Mouse (Mus musculus) kidney, adult 2 months (tissue): ENCODE measurements around the gene Rab3a. TPM values are rescaled to one million over a fixed set of nuclear protein-coding genes. Genes with fewer than 3 reads are reported as not detected.
A peak's percentile ranks its signal among the peaks of the same experiment; 100 is the strongest.

ENCODE experiments used
- DNase-seq: peaks from one replicate; pipeline ENCODE4 v3.0.0; 2021
- H3K27ac ChIP-seq: fragments of 200-500 bp; 2 replicates; pipeline ENCODE4 v1.5.1; 2012; ENCODE audit warnings: low read depth, low read length, control low read depth, inconsistent platforms; ENCODE audit not compliant: insufficient read depth
- H3K27me3 ChIP-seq: fragments of 200-500 bp; replicated peaks from 2 replicates; pipeline ENCODE4 v1.6.1; 2012; ENCODE audit warnings: mild to moderate bottlenecking, moderate library complexity, low read length, inconsistent platforms; ENCODE audit not compliant: control insufficient read depth, insufficient read depth
- H3K36me3 ChIP-seq: fragments of 200-500 bp; 2 replicates; pipeline ENCODE4 v1.6.1; 2012; ENCODE audit warnings: mild to moderate bottlenecking, moderate library complexity, low read length, inconsistent platforms; ENCODE audit not compliant: control insufficient read depth, insufficient read depth
- H3K4me1 ChIP-seq: fragments of 200-500 bp; 2 replicates; pipeline ENCODE4 v1.6.1; 2011; ENCODE audit warnings: low read length; ENCODE audit not compliant: control insufficient read depth, insufficient read depth
- H3K4me3 ChIP-seq: fragments of 200-500 bp; 2 replicates; pipeline ENCODE4 v1.5.1; 2011; ENCODE audit warnings: mild to moderate bottlenecking, low read depth, low read length, control low read depth; ENCODE audit not compliant: insufficient read depth
- CTCF ChIP-seq: fragments of 200-500 bp; conservative IDR thresholded peaks from 2 replicates; pipeline ENCODE4 v1.5.1; 2011; ENCODE audit warnings: low read depth, mild to moderate bottlenecking, control low read depth, low read length, moderate library complexity, mixed read lengths; ENCODE audit not compliant: insufficient read depth, insufficient read length
- POLR2A ChIP-seq: fragments of 200-500 bp; IDR thresholded peaks from one replicate; pipeline ENCODE4 v1.6.1; 2011; ENCODE audit warnings: low read depth, low read length, control low read depth
- WGBS: fragments of 180-500 bp; shearing (Covaris S2); methylation state at CpG from one replicate; pipeline ENCODE4 v1.1.7; 2018; 5-methylcytosine and 5-hydroxymethylcytosine counted together
- polyA plus RNA-seq: library from polyadenylated mRNA; depleted of rRNA; stranded (reverse); fragments of >200 nt; gene quantifications from 2 replicates; pipeline ENCODE4 v1.2.3, GENCODE M21; 2012

The Rab3a gene
- polyA plus RNA-seq, 1 experiment: 31.1 TPM

GRCm38 (mm10) chr8:70796403-70797080 is 42.1 kb downstream of the Rab3a start:
- Histone ChIP-seq H3K36me3 (no peaks in the 10 kb centered on the region), H3K4me1 (peaks cover 10% of the 10 kb centered on the region; the same call in 1 of the 2 replicates), H3K27ac (peak overlapping the region; percentile 54), H3K4me3 (peak overlapping the region; percentile 48), H3K27me3 (no peaks in the 10 kb centered on the region)
- 6% methylated on average over 54 of the region's 54 CpGs for WGBS
- no peak for DNase-seq
- TF ChIP-seq CTCF (no peak), POLR2A (no peak)

GRCm38 (mm10) chr8:70797081-70798070 is 42.9 kb downstream of the Rab3a start:
- Histone ChIP-seq H3K27ac (peak overlapping the region; percentile 93), H3K27me3 (no peaks in the 10 kb centered on the region), H3K4me3 (peak overlapping the region; percentile 48), H3K36me3 (no peaks in the 10 kb centered on the region), H3K4me1 (peaks cover 6% of the 10 kb centered on the region; the same call in 1 of the 2 replicates)
- TF ChIP-seq POLR2A (no peak), CTCF (no peak)
- under 1% methylated on average over 56 of the region's 57 CpGs for WGBS
- peak; percentile 96 for DNase-seq

GRCm38 (mm10) chr8:70798281-70798680 is 43.8 kb downstream of the Rab3a start:
- H3K4me3 ChIP-seq: no peak overlapping the region
- H3K36me3 ChIP-seq: no peaks in the 10 kb centered on the region
- peak overlapping the region; percentile 93 for H3K27ac ChIP-seq
- 11% methylated on average over 15 of the region's 15 CpGs for WGBS
- H3K27me3 ChIP-seq: no peaks in the 10 kb centered on the region
- TF ChIP-seq POLR2A: no peak
- TF ChIP-seq CTCF: no peak
- peak; percentile 89 for DNase-seq
- peaks cover under 1% of the 10 kb centered on the region; the same call in 1 of the 2 replicates for H3K4me1 ChIP-seq

- H3K27ac ChIP-seq: no peak overlapping the region
- H3K4me1 ChIP-seq: no peaks in the 10 kb centered on the region; the same call in 1 of the 2 replicates
- no peaks in the 10 kb centered on the region for H3K27me3 ChIP-seq
- no peak for DNase-seq
- no peak overlapping the region for H3K4me3 ChIP-seq
- WGBS: 68% methylated on average over 10 of the region's 10 CpGs
- no peak for TF ChIP-seq POLR2A
- TF ChIP-seq CTCF: no peak
- H3K36me3 ChIP-seq: no peaks in the 10 kb centered on the region
Measured at GRCm38 (mm10) chr8:70800648-70801047, 46.2 kb downstream of the Rab3a start.

- Histone ChIP-seq H3K4me3 (no peak overlapping the region), H3K27me3 (no peaks in the 10 kb centered on the region)
Measured at GRCm38 (mm10) chr8:70801156-70801555, 46.7 kb downstream of the Rab3a start.

GRCm38 (mm10) chr8:70801830-70802229 is 47.4 kb downstream of the Rab3a start:
- TF ChIP-seq POLR2A: no peak
- TF ChIP-seq CTCF: no peak
- Histone ChIP-seq H3K4me3 (no peak overlapping the region), H3K36me3 (no peaks in the 10 kb centered on the region), H3K27ac (no peak overlapping the region), H3K27me3 (no peaks in the 10 kb centered on the region), H3K4me1 (no peaks in the 10 kb centered on the region; the same call in 1 of the 2 replicates)
- no peak for DNase-seq
- 79% methylated on average over 1 of the region's 1 CpGs for WGBS

More at GRCm38 (mm10) chr8:70801156-70801555, 46.7 kb downstream of the Rab3a start:
- TF ChIP-seq CTCF (no peak), POLR2A (no peak)
- DNase-seq: no peak
- Histone ChIP-seq H3K36me3 (no peaks in the 10 kb centered on the region), H3K4me1 (no peaks in the 10 kb centered on the region; the same call in 1 of the 2 replicates), H3K27ac (no peak overlapping the region)
- WGBS: 22% methylated on average over 15 of the region's 15 CpGs
